Comparison of ENCODE assay signal across 26 mouse cellular contexts in the genomic region with DNA sequence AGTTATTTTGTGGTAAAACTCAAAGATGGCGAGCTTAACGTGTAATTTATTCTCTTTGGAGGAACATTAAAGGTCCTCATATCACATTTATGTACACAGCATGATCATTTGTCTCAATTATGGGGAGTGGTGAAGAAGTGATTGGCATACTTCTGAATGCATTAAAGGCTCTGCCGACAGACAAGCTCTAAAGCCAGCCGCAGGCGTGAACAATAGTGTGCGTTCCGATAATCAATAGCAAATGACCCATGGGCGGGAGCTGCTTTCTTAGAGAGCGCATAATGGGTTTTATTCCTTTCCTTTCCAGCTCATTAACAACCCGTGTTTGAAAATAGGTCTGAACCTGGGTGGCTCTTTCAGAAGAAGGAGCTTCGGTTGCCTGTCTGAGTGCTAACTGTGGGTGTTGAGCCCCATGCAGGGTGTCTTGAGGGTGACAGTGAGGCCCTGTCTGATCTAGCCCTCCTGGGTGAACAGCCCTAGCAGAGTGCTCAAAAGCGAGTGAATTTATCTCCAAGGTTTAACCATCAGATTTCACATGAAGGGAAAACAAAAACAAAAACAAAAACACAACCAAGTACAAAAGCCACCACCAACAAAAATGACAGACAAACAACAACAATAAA.
A peak's percentile ranks its signal among the peaks of the same experiment; 100 is the strongest.
DNase-seq lines count a peak whose midpoint lies in the region; ATAC-seq and TF ChIP-seq lines count a peak whose summit lies in the region.
"Had no signal": no experiment of that assay in that cellular context is flagged by ENCODE, and none has a peak within 500 bp of the region (broad histone marks: within the 10 kb centered on the region; RNA-seq: fewer than 3 reads in every experiment).

No protein-coding gene starts in this region.

- no peak for TF ChIP-seq POLR2A in testis, adult 2 months (IDR thresholded peaks at IDR 0.05; ENCODE audit: control insufficient read depth, low read depth, low read length)

- no peak overlapping the region for H3K9ac ChIP-seq in hindbrain, embryonic 12.5 days
- H3K9ac ChIP-seq in hindbrain, postnatal 0 days (replicated peaks; ENCODE audit: low read length), result no peak overlapping the region
- H3K9ac ChIP-seq in forebrain, embryonic 13.5 days, result no peak overlapping the region
- H3K9ac ChIP-seq: embryonic facial prominence, embryonic 12.5 days; heart, embryonic 13.5 days; kidney, embryonic 15.5 days; liver, postnatal 0 days had no signal

- H3K27ac ChIP-seq in hindbrain, embryonic 12.5 days, result no peak overlapping the region
- no peak overlapping the region for H3K27ac ChIP-seq in hindbrain, postnatal 0 days
- H3K27ac ChIP-seq in testis, adult 2 months (ENCODE audit: control insufficient read depth, insufficient read depth, low read depth, low read length), result no peak overlapping the region
- H3K27ac ChIP-seq in forebrain, embryonic 13.5 days, result no peak overlapping the region
- H3K27ac ChIP-seq: embryonic facial prominence, embryonic 12.5 days; heart, adult 2 months; heart, embryonic 13.5 days; kidney, embryonic 15.5 days; macrophage had no signal

- DNase-seq in hindbrain, postnatal 0 days (ENCODE audit: low spot score), result no peak
- DNase-seq in testis, postnatal 14 days (ENCODE audit: low spot score), result no peak
- no peak for DNase-seq in thymus, postnatal 14 days
- DNase-seq in B cell, adult 2 months, result no peak
- DNase-seq: adrenal gland, postnatal 25 days; cerebellum, adult 9-10 months; gastrocnemius, postnatal 36 days; heart, adult 2 months; heart, postnatal 14 days; kidney, adult 11 months; kidney, postnatal 36 days; layer of hippocampus, postnatal 36 days; liver, postnatal 0 days; right cerebral cortex, postnatal 14 days; thymus, adult 18-20 months; thymus, postnatal 4 days had no signal

- no peaks in the 10 kb centered on the region for H3K9me3 ChIP-seq in hindbrain, embryonic 12.5 days (replicated peaks)
- no peaks in the 10 kb centered on the region for H3K9me3 ChIP-seq in hindbrain, postnatal 0 days (ENCODE audit: low read length)
- no peaks in the 10 kb centered on the region for H3K9me3 ChIP-seq in forebrain, embryonic 13.5 days (replicated peaks)
- H3K9me3 ChIP-seq: embryonic facial prominence, embryonic 12.5 days; heart, embryonic 13.5 days; kidney, embryonic 15.5 days had no signal

- TF ChIP-seq CTCF in hindbrain, postnatal 0 days (IDR thresholded peaks at IDR 0.05; ENCODE audit: low read depth), result no peak
- no peak for TF ChIP-seq CTCF in testis, adult 2 months (IDR thresholded peaks at IDR 0.05; ENCODE audit: control insufficient read depth, insufficient read depth, insufficient replicate concordance, low read depth, low read length)

- peaks cover 3% of the 10 kb centered on the region for H3K4me1 ChIP-seq in hindbrain, embryonic 12.5 days
- no peaks in the 10 kb centered on the region for H3K4me1 ChIP-seq in hindbrain, postnatal 0 days (ENCODE audit: insufficient read depth, low read length)
- H3K4me1 ChIP-seq in testis, adult 2 months (ENCODE audit: control insufficient read depth, insufficient read depth, low read length), result no peaks in the 10 kb centered on the region; the same call in none of the 2 replicates
- H3K4me1 ChIP-seq in forebrain, embryonic 13.5 days, result peaks cover 5% of the 10 kb centered on the region
- H3K4me1 ChIP-seq: embryonic facial prominence, embryonic 12.5 days; heart, embryonic 13.5 days; kidney, embryonic 15.5 days had no signal

- H3K27me3 ChIP-seq in hindbrain, embryonic 12.5 days, result peaks cover 24% of the 10 kb centered on the region
- H3K27me3 ChIP-seq in hindbrain, postnatal 0 days (ENCODE audit: insufficient read depth, low read length), result no peaks in the 10 kb centered on the region
- no peaks in the 10 kb centered on the region for H3K27me3 ChIP-seq in testis, adult 2 months (ENCODE audit: control insufficient read depth, insufficient read depth, low read length)
- H3K27me3 ChIP-seq in forebrain, embryonic 13.5 days, result 0 out of 2 replicates have a peak, but pooled peaks cover 14% of the 10 kb centered on the region
- H3K27me3 ChIP-seq: embryonic facial prominence, embryonic 12.5 days; heart, embryonic 13.5 days; kidney, embryonic 15.5 days had no signal

- no peaks in the 10 kb centered on the region for H3K36me3 ChIP-seq in hindbrain, embryonic 12.5 days
- no peaks in the 10 kb centered on the region for H3K36me3 ChIP-seq in hindbrain, postnatal 0 days (ENCODE audit: insufficient read depth, low read length)
- no peaks in the 10 kb centered on the region for H3K36me3 ChIP-seq in testis, adult 2 months (ENCODE audit: control insufficient read depth, insufficient read depth, low read length)
- no peaks in the 10 kb centered on the region for H3K36me3 ChIP-seq in forebrain, embryonic 13.5 days (ENCODE audit: poor library complexity, severe bottlenecking)
- H3K36me3 ChIP-seq: embryonic facial prominence, embryonic 12.5 days; heart, embryonic 13.5 days; kidney, embryonic 15.5 days had no signal

- no peak overlapping the region for H3K4me3 ChIP-seq in hindbrain, embryonic 12.5 days
- no peak overlapping the region for H3K4me3 ChIP-seq in hindbrain, postnatal 0 days (ENCODE audit: low read length)
- peak overlapping the region; percentile 37 for H3K4me3 ChIP-seq in testis, adult 2 months (ENCODE audit: control insufficient read depth, low read depth, low read length)
- H3K4me3 ChIP-seq in forebrain, embryonic 13.5 days, result no peak overlapping the region
- H3K4me3 ChIP-seq: embryonic facial prominence, embryonic 12.5 days; heart, adult 2 months; heart, embryonic 13.5 days; kidney, embryonic 15.5 days had no signal

- 0 out of 2 replicates have a peak overlapping the region, but pooled peaks have one; percentile 9 for H3K4me2 ChIP-seq in hindbrain, embryonic 12.5 days (replicated peaks)
- no peak overlapping the region for H3K4me2 ChIP-seq in hindbrain, postnatal 0 days (ENCODE audit: low read depth, low read length)
- H3K4me2 ChIP-seq in forebrain, embryonic 13.5 days, result peak overlapping the region; percentile 22; the same call in 1 of the 2 replicates
- H3K4me2 ChIP-seq: embryonic facial prominence, embryonic 12.5 days; heart, embryonic 13.5 days; kidney, embryonic 15.5 days; liver, embryonic 11.5 days had no signal

- WGBS in hindbrain, embryonic 12.5 days, result 27% methylated on average over 12 of the region's 12 CpGs
- 26% methylated on average over 12 of the region's 12 CpGs for WGBS in hindbrain, postnatal 0 days
- 7% methylated on average over 12 of the region's 12 CpGs for WGBS in forebrain, embryonic 13.5 days

- no peak for ATAC-seq in hindbrain, embryonic 12.5 days (ENCODE audit: low FRiP score)
- ATAC-seq in hindbrain, postnatal 0 days, result no peak
- ATAC-seq in forebrain, embryonic 13.5 days, result no peak
- ATAC-seq: activated CD4-positive, CD25-positive, alpha-beta regulatory T cell, adult 4 months; liver, postnatal 0 days; lung, postnatal 0 days had no signal
